Mouse (Mus musculus) cortical plate, adult 2 months (tissue): Measurements from ENCODE around the gene 9230102O04Rik.

Experiments used
- CTCF ChIP-seq: fragments of 200-500 bp; IDR thresholded peaks from 2 replicates; pipeline ENCODE4 v1.5.1; 2011; ENCODE audit warnings: mild to moderate bottlenecking, control low read depth, low read length; ENCODE audit not compliant: insufficient read depth; ENCODE audit errors: extremely low read depth
- POLR2A ChIP-seq: fragments of 200-500 bp; IDR thresholded peaks from 2 replicates; pipeline ENCODE4 v1.6.1; 2011; ENCODE audit warnings: mild to moderate bottlenecking, low read length, control low read depth; ENCODE audit not compliant: insufficient read depth; ENCODE audit errors: extremely low read depth

DNA sequence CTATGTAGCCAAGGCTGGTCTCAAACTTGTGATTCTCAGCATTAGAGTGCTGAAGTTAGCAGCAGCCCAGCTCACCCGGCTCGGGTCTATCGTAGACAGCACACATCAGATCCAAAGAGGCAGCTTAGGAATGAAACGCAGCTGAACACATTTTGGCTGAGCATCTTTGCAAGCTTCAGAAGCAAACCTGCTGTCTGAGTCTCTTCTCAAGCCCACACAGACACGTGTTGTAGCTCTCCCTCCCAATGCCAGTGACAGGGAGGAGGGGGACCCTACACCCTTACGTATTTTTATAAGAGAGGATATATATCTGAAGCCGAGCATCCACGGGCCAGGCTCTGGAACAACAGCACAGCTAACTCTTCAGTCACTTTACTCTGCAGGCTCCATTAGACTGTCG, 28.3 kb upstream of the 9230102O04Rik start:
- TF ChIP-seq CTCF (no peak), POLR2A (no peak)
